Comparison of ENCODE assay signal across 9 mouse cellular contexts in genomic region chr8:107056973-107057369, GRCm38 (mm10). TPM values are rescaled to one million over a fixed set of nuclear protein-coding genes. Genes with fewer than 3 reads are reported as not detected.
DNase-seq lines count a peak whose midpoint lies in the region; ATAC-seq and TF ChIP-seq lines count a peak whose summit lies in the region.
"Had no signal": no experiment of that assay in that cellular context is flagged by ENCODE, and none has a peak within 500 bp of the region (broad histone marks: within the 10 kb centered on the region; RNA-seq: fewer than 3 reads in every experiment).

No protein-coding gene starts in this region.

- ATAC-seq in erythroid progenitor cell, adult 5-6 weeks (replicated peaks; ENCODE audit: low FRiP score, poor library complexity, severe bottlenecking) = peak; percentile 48
- ATAC-seq in limb, embryonic 15.5 days (ENCODE audit: insufficient number of reproducible peaks, low FRiP score, low TSS enrichment, low read depth) = peak; percentile 53
- peak; percentile 73 for ATAC-seq in stomach, embryonic 16.5 days (ENCODE audit: insufficient read depth, low FRiP score)

- dilution Hi-C loops in CH12.LX (cut with MboI; ENCODE audit: extremely low pct_ligation_motif_present, extremely low pct_unique_long_range_greater_than_20kb, low sequenced_read_pairs) = no loop called here

- in situ Hi-C loops in CH12.LX (cut with MboI; ENCODE audit: low pct_ligation_motif_present, low pct_unique_long_range_greater_than_20kb, low sequenced_read_pairs) = no loop called here

- H3K27me3 ChIP-seq in heart, embryonic 10.5 days (ENCODE audit: insufficient read depth, poor library complexity, severe bottlenecking) = no peaks in the 10 kb centered on the region
- H3K27me3 ChIP-seq in CH12.LX (replicated peaks) = no peaks in the 10 kb centered on the region
- no peaks in the 10 kb centered on the region for H3K27me3 ChIP-seq in limb, embryonic 15.5 days
- no peaks in the 10 kb centered on the region for H3K27me3 ChIP-seq in stomach, embryonic 16.5 days (ENCODE audit: control insufficient read depth, insufficient read depth, low read length)

- H3K4me2 ChIP-seq in CH12.LX (ENCODE audit: insufficient read depth, low read depth, poor library complexity, severe bottlenecking) = no peak overlapping the region; the same call in 1 of the 2 replicates
- H3K4me2 ChIP-seq in limb, embryonic 15.5 days = peak overlapping the region; percentile 89
- H3K4me2 ChIP-seq in stomach, embryonic 16.5 days (ENCODE audit: low read depth, low read length) = peak overlapping the region; percentile 86

- intact Hi-C loops in heart, postnatal 36 days (cut with DNase I) = loop anchor here (1.0 kb wide), 2 partner anchors 26 to 39 kb away; partner anchors contain the start of genes Terf2 and Vps4a

- TF ChIP-seq EP300 in CH12.LX (IDR thresholded peaks at IDR 0.05; ENCODE audit: low read length) = no peak

- peaks cover 18% of the 10 kb centered on the region for H3K4me1 ChIP-seq in heart, embryonic 10.5 days
- peaks cover 0 to 35% of the 10 kb centered on the region in 2 experiments; a peak in 2 of 4 replicates for H3K4me1 ChIP-seq in CH12.LX (ENCODE audit: control insufficient read depth in 1 of 2, insufficient read depth in 2 of 2)
- peaks cover 23% of the 10 kb centered on the region for H3K4me1 ChIP-seq in limb, embryonic 15.5 days
- peaks cover 20% of the 10 kb centered on the region for H3K4me1 ChIP-seq in stomach, embryonic 16.5 days (ENCODE audit: control insufficient read depth, insufficient read depth, low read length)

- TF ChIP-seq CTCF in CH12.LX (conservative IDR thresholded peaks at IDR 0.05 in 1 of 2, IDR thresholded peaks at IDR 0.05 in 1 of 2; ENCODE audit: low read depth in 2 of 2, low read length in 2 of 2) = no peak; a peak in 1 of 4 replicates

- no peaks in the 10 kb centered on the region for H3K9me3 ChIP-seq in heart, embryonic 10.5 days
- no peaks in the 10 kb centered on the region for H3K9me3 ChIP-seq in CH12.LX (replicated peaks; ENCODE audit: low read length)
- no peaks in the 10 kb centered on the region for H3K9me3 ChIP-seq in limb, embryonic 15.5 days
- no peaks in the 10 kb centered on the region for H3K9me3 ChIP-seq in stomach, embryonic 16.5 days (replicated peaks; ENCODE audit: control insufficient read depth, low read length)

- no peak for DNase-seq in heart, embryonic 10.5 days (ENCODE audit: low spot score)
- no peak for DNase-seq in heart, postnatal 36 days
- peak; percentile 48 for DNase-seq in CH12.LX (ENCODE audit: extremely low read depth)
- DNase-seq in retina, postnatal 1 day = no peak
- no peak for DNase-seq in gastrocnemius, adult 18-20 months (ENCODE audit: low spot score)

- H3K27ac ChIP-seq in heart, embryonic 10.5 days = peak overlapping the region; percentile 93
- H3K27ac ChIP-seq in CH12.LX (ENCODE audit: insufficient read depth, low read depth) = peak overlapping the region; percentile 49
- peak overlapping the region; percentile 65 for H3K27ac ChIP-seq in limb, embryonic 15.5 days
- H3K27ac ChIP-seq in stomach, embryonic 16.5 days (ENCODE audit: low read length) = peak overlapping the region; percentile 1; the same call in 1 of the 2 replicates

- peaks cover 39% of the 10 kb centered on the region for H3K79me2 ChIP-seq in CH12.LX (replicated peaks; ENCODE audit: control insufficient read depth, extremely low read depth, insufficient read depth, poor library complexity, severe bottlenecking)

- no peak for TF ChIP-seq RAD21 in CH12.LX (IDR thresholded peaks at IDR 0.05; ENCODE audit: low read depth, low read length)

- no peak for TF ChIP-seq POLR2A in CH12.LX (IDR thresholded peaks at IDR 0.05; ENCODE audit: low read depth, low read length)

- H3K4me3 ChIP-seq in heart, embryonic 10.5 days = peak overlapping the region; percentile 90
- peak overlapping the region; percentile 79 to 99 (median 88) for H3K4me3 ChIP-seq in CH12.LX (replicated peaks in 1 of 3; ENCODE audit: low read depth in 2 of 3, low read length in 2 of 3, poor library complexity in 1 of 3)
- peak overlapping the region; percentile 100 for H3K4me3 ChIP-seq in limb, embryonic 15.5 days
- H3K4me3 ChIP-seq in stomach, embryonic 16.5 days (replicated peaks; ENCODE audit: low read length) = peak overlapping the region; percentile 59

- WGBS in heart, embryonic 10.5 days = under 1% methylated on average over 33 of the region's 33 CpGs
- under 1% methylated on average over 33 of the region's 33 CpGs for WGBS in limb, embryonic 15.5 days
- under 1% methylated on average over 33 of the region's 33 CpGs for WGBS in stomach, embryonic 16.5 days

- peak overlapping the region; percentile 68 for H3K9ac ChIP-seq in CH12.LX (ENCODE audit: insufficient read depth, low read depth)
- H3K9ac ChIP-seq in limb, embryonic 15.5 days = peak overlapping the region; percentile 69
- H3K9ac ChIP-seq in stomach, embryonic 16.5 days (ENCODE audit: low read length) = peak overlapping the region; percentile 84

- peaks cover 52% of the 10 kb centered on the region for H3K36me3 ChIP-seq in heart, embryonic 10.5 days
- H3K36me3 ChIP-seq in CH12.LX (replicated peaks in 1 of 2; ENCODE audit: control insufficient read depth in 1 of 2, insufficient read depth in 1 of 2, low read length in 1 of 2) = peaks cover 37 to 59% of the 10 kb centered on the region in 2 experiments
- peaks cover 44% of the 10 kb centered on the region for H3K36me3 ChIP-seq in limb, embryonic 15.5 days
- H3K36me3 ChIP-seq in stomach, embryonic 16.5 days (ENCODE audit: control insufficient read depth, insufficient read depth, low read length) = peaks cover 16% of the 10 kb centered on the region

TF ChIP-seq in CH12.LX, 34 proteins besides CTCF, POLR2A, EP300 and RAD21 (continues in another document):
- no peak for TF ChIP-seq ETS1 (conservative IDR thresholded peaks at IDR 0.05; ENCODE audit: low read depth, low read length)

RNA-seq across cellular contexts. Expression of gene Nip7, which starts 0.3 kb away (rescaled TPM):
- 77.8 and 100 TPM in 2 replicates for polyA plus RNA-seq in heart, embryonic 10.5 days (2016; fragmentation: Nextera tagmentation; extraction: Ambion mirVana)
- total RNA-seq in heart, postnatal 36 days (2021) = 10 to 100 TPM; 21.3 to 24.8 TPM
- total RNA-seq in CH12.LX (2012; rRNA removed) (166 and 205 TPM in 2 replicates), CH12.LX (2014; rRNA removed) (210 and 226 TPM in 2 replicates)
- polyA plus RNA-seq in CH12.LX (2012; ENCODE audit: insufficient read length, low read depth) = 231 and 233 TPM in 2 replicates
- total RNA-seq in erythroid progenitor cell, adult 5-6 weeks (2015; ENCODE audit: low replicate concordance) = 12.2 and 16.2 TPM in 2 replicates
- total RNA-seq in erythroid progenitor cell, adult 5-6 weeks (2017; ENCODE audit: low replicate concordance) = 5.4 and 7.9 TPM in 2 replicates
- polyA plus RNA-seq in limb, embryonic 15.5 days (2015; fragmentation: Nextera tagmentation; extraction: Ambion mirVana) = 82.9 TPM in 2 replicates
- 63.5 and 79.8 TPM in 2 replicates for polyA plus RNA-seq in stomach, embryonic 16.5 days (2015; fragmentation: Nextera tagmentation; extraction: Ambion mirVana)
- total RNA-seq in gastrocnemius, adult 18-20 months (2021) = 10 to 100 TPM; 16.5 to 18.0 TPM

RNA-seq across cellular contexts. Expression of gene Cog8, which starts 0.5 kb away (rescaled TPM):
- polyA plus RNA-seq in heart, embryonic 10.5 days (2016; fragmentation: Nextera tagmentation; extraction: Ambion mirVana) = 34.4 and 40.3 TPM in 2 replicates
- 10 to 100 TPM; 18.8 to 18.9 TPM for total RNA-seq in heart, postnatal 36 days (2021)
- total RNA-seq in CH12.LX (2012; rRNA removed) (24.2 and 30.7 TPM in 2 replicates), CH12.LX (2014; rRNA removed) (35.6 and 39.3 TPM in 2 replicates)
- 31.5 and 35.3 TPM in 2 replicates for polyA plus RNA-seq in CH12.LX (2012; ENCODE audit: insufficient read length, low read depth)
- total RNA-seq in erythroid progenitor cell, adult 5-6 weeks (2015; ENCODE audit: low replicate concordance) = 7.1 and 25.9 TPM in 2 replicates
- total RNA-seq in erythroid progenitor cell, adult 5-6 weeks (2017; ENCODE audit: low replicate concordance) = 7.3 and 12.5 TPM in 2 replicates
- polyA plus RNA-seq in limb, embryonic 15.5 days (2015; fragmentation: Nextera tagmentation; extraction: Ambion mirVana) = 37.1 and 39.9 TPM in 2 replicates
- polyA plus RNA-seq in stomach, embryonic 16.5 days (2015; fragmentation: Nextera tagmentation; extraction: Ambion mirVana) = 24.8 and 27.1 TPM in 2 replicates
- total RNA-seq in gastrocnemius, adult 18-20 months (2021) = 10 to 100 TPM; 18.0 to 18.2 TPM

RNA-seq across cellular contexts. Expression of gene Tmed6, which starts 8.5 kb away (rescaled TPM):
- polyA plus RNA-seq in heart, embryonic 10.5 days (2016; fragmentation: Nextera tagmentation; extraction: Ambion mirVana) = 1.7 TPM in 1 of 2 replicates, not detected in the other
- total RNA-seq in heart, postnatal 36 days (2021) = not detected
- total RNA-seq in CH12.LX (2012; rRNA removed) (0.55 TPM in 1 of 2 replicates, not detected in the other), CH12.LX (2014; rRNA removed) (0.97 and 1.1 TPM in 2 replicates)
- polyA plus RNA-seq in CH12.LX (2012; ENCODE audit: insufficient read length, low read depth) = 0.36 and 0.48 TPM in 2 replicates
- not detected in 2 replicates for total RNA-seq in erythroid progenitor cell, adult 5-6 weeks (2015; ENCODE audit: low replicate concordance)
- total RNA-seq in erythroid progenitor cell, adult 5-6 weeks (2017; ENCODE audit: low replicate concordance) = not detected in 2 replicates
- not detected in 2 replicates for polyA plus RNA-seq in limb, embryonic 15.5 days (2015; fragmentation: Nextera tagmentation; extraction: Ambion mirVana)
- 82.3 and 84.1 TPM in 2 replicates for polyA plus RNA-seq in stomach, embryonic 16.5 days (2015; fragmentation: Nextera tagmentation; extraction: Ambion mirVana)
- not detected for total RNA-seq in gastrocnemius, adult 18-20 months (2021)
- total RNA-seq: left cerebral cortex, postnatal 14 days had no signal

RNA-seq across cellular contexts. Expression of gene Pdf, which starts 8.6 kb away (rescaled TPM):
- polyA plus RNA-seq in heart, embryonic 10.5 days (2016; fragmentation: Nextera tagmentation; extraction: Ambion mirVana) = 52.5 and 53.1 TPM in 2 replicates
- total RNA-seq in heart, postnatal 36 days (2021) = 10 to 100 TPM; 61.9 to 64.7 TPM
- total RNA-seq in CH12.LX (2012; rRNA removed) (34.6 and 43.7 TPM in 2 replicates), CH12.LX (2014; rRNA removed) (49.4 and 50.2 TPM in 2 replicates)
- 36.8 and 38.9 TPM in 2 replicates for polyA plus RNA-seq in CH12.LX (2012; ENCODE audit: insufficient read length, low read depth)
- 13.4 and 14.1 TPM in 2 replicates for total RNA-seq in erythroid progenitor cell, adult 5-6 weeks (2015; ENCODE audit: low replicate concordance)
- total RNA-seq in erythroid progenitor cell, adult 5-6 weeks (2017; ENCODE audit: low replicate concordance) = 0.77 and 10.8 TPM in 2 replicates
- polyA plus RNA-seq in limb, embryonic 15.5 days (2015; fragmentation: Nextera tagmentation; extraction: Ambion mirVana) = 43.8 and 47.2 TPM in 2 replicates
- polyA plus RNA-seq in stomach, embryonic 16.5 days (2015; fragmentation: Nextera tagmentation; extraction: Ambion mirVana) = 35.3 and 35.7 TPM in 2 replicates
- total RNA-seq in gastrocnemius, adult 18-20 months (2021) = 10 to 100 TPM; 42.5 to 45.4 TPM

RNA-seq across cellular contexts. Expression of gene Vps4a, which starts 25.9 kb away (rescaled TPM):
- 52.3 and 52.8 TPM in 2 replicates for polyA plus RNA-seq in heart, embryonic 10.5 days (2016; fragmentation: Nextera tagmentation; extraction: Ambion mirVana)
- 10 to 100 TPM; 62.3 to 64.3 TPM for total RNA-seq in heart, postnatal 36 days (2021)
- 26.9 and 28.6 TPM in 2 replicates for total RNA-seq in CH12.LX (2012; rRNA removed)
- total RNA-seq in CH12.LX (2014; rRNA removed) = 30.8 and 31.4 TPM in 2 replicates
- 26.3 and 27.1 TPM in 2 replicates for polyA plus RNA-seq in CH12.LX (2012; ENCODE audit: insufficient read length, low read depth)
- total RNA-seq in erythroid progenitor cell, adult 5-6 weeks (2015; ENCODE audit: low replicate concordance) = 14.7 and 15.9 TPM in 2 replicates
- total RNA-seq in erythroid progenitor cell, adult 5-6 weeks (2017; ENCODE audit: low replicate concordance) = 13.0 and 19.4 TPM in 2 replicates
- 71.3 and 79.3 TPM in 2 replicates for polyA plus RNA-seq in limb, embryonic 15.5 days (2015; fragmentation: Nextera tagmentation; extraction: Ambion mirVana)
- 60.6 and 62.1 TPM in 2 replicates for polyA plus RNA-seq in stomach, embryonic 16.5 days (2015; fragmentation: Nextera tagmentation; extraction: Ambion mirVana)
- 10 to 100 TPM; 62.2 to 71.0 TPM for total RNA-seq in gastrocnemius, adult 18-20 months (2021)

Comparison
In these comparisons a context has a peak if more than half of its experiments do, and no peak if none do; other contexts are left out.
1. H3K27ac ChIP-seq: peak in every context shown above with its lines; median percentile 93 in heart, embryonic 10.5 days; 65 in limb, embryonic 15.5 days; 49 in CH12.LX; 1 in stomach, embryonic 16.5 days.
2. RNA of gene Nip7, which starts 0.3 kb away (total RNA-seq): 166 to 226 TPM in CH12.LX; 21.3 to 24.8 TPM in heart, postnatal 36 days, 16.5 to 18.0 TPM in gastrocnemius, adult 18-20 months and 5.4 to 16.2 TPM in erythroid progenitor cell, adult 5-6 weeks; every median in the first group is over 4 times any median in the second.
3. Peak in every context shown above with its lines, with median percentiles within 50 percentile points of each other: H3K4me3 ChIP-seq, H3K9ac ChIP-seq and ATAC-seq.